Mouse (Mus musculus): ENCODE measurements around the gene Abca4. TPM values are rescaled to one million over a fixed set of nuclear protein-coding genes. Genes with fewer than 3 reads are reported as not detected.

The Abca4 gene
- total RNA-seq, 2 experiments from 2014 or later = 1.4 to 2.2 TPM

DNA sequence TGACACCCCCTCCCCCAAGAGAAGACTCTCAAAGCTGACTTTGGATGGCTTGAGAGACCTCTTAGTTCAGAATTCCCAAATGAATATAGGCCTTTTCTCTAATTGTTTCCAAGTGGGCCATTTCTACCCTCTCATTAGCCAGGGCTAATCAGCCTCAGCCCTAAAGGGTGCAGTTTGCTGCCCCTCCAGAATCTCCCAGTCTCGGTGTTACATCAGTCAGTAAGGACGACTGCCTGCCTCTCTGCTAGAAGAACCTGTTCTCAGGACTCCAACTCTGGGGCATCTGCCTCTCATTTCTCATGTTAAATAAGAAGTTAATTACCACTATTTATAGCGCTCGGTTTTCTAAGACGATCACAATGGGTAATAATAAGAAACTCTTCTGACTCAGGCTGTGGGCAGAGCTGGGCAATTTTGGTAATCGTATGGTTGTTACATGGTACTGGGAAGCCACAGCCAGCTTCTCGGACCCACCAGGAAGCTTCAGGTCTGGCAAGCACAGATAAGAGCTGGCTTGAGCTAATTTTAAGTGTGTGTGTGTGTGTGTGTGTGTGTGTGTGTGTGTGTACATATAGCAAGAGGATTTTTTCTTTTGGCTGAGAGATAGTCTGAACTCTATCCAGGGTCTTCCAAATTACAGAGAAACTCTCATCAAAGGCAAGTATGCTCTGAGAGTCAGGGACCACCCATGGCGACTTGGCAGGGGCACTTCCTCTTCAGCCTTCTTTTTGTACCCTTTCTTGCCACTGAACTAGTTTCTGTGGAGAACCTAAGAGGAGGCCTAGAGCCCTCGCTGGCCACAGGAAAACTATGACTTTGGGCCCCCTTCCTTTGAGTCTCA, 67.1 kb downstream of the Abca4 start:
- no peak for DNase-seq

DNA sequence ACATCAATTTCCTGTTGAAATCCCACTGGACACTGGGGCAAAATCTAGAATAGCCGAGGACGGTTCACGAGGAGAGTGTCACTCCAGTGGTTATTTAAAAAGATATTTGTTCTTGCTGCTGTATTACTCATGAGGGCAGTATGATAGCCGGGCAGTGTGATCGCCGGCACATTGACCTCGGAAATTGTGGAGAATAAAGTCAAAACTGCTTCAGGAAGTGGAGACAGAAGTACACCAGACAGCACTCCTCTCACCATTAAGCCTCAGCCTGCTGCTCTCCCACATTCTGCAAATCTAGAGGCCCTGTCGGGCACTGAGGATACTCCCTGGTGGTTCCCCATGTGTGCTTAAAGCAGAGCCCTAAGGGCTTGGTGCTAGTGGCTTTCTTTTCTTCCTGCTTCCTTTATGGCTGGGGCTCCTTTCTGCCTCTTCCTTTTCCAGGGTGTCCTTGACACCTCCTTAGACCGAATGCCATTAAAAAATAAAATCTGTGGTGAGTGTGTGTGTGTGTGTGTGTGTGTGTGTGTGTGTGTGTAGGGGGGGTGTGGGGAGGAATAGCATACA, 74.5 kb downstream of the Abca4 start:
- no peak for DNase-seq

- DNase-seq = no peak
These were observed 75.5 kb downstream of the Abca4 start for GRCm38 (mm10) chr3:122119733-122120132.

- no peak for DNase-seq
These were observed 76.0 kb downstream of the Abca4 start for GRCm38 (mm10) chr3:122120217-122120616.

DNA sequence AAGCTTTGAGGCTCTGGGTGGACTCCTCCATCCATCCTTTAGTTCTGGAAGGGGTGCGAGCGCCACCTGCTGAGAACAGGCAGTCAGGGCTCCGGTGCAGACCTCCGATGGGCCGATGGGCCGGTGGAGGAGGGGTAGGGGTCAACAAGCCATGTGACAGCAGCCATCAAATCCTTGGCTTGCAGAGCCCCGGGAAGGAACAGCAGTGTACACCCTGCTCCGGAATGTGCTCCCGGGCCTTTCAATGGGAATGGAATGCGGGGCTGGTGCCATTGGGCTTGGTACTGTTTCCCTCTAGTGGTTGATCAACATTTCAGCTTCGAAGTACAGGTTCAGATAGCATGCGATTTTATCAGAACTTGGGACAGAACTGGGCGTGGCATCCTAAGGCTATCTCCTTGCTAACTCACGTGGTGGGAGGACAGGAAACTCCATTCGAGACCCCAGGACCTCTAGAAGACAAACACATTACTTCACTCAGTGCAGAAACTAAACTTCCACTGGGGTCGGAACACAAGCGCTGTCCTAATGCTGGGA, 78.0 kb downstream of the Abca4 start:
- peak; percentile 78 to 85 for DNase-seq

DNA sequence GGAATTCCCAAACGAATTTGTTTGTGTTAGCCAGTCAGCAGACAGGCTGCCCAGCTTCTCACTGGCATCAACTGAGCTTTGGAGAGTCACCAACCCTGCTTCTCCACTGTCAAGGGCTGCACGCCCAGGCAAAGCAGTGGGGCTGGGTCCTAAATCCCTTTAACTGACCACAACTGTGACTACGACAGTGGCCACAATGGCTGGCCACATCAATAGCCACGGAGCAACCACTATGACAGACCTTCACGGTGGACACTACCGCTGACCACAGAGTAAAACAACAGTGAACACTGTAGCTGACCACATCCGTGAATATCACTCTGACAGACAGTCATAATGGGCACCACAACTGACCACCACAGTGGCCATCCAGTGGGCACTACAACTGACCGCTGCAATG, 78.6 kb downstream of the Abca4 start:
- DNase-seq = no peak

- no peak for DNase-seq
These were observed 84.8 kb downstream of the Abca4 start for GRCm38 (mm10) chr3:122128999-122129493.

- DNase-seq = no peak
These were observed 86.5 kb downstream of the Abca4 start for GRCm38 (mm10) chr3:122130771-122131170.

GRCm38 (mm10) chr3:122131633-122132032, 87.4 kb downstream of the Abca4 start:
- no peak for DNase-seq

GRCm38 (mm10) chr3:122133255-122133654, 89.0 kb downstream of the Abca4 start:
- no peak for DNase-seq

- DNase-seq = no peak
These were observed 89.6 kb downstream of the Abca4 start for GRCm38 (mm10) chr3:122133840-122134239.

GRCm38 (mm10) chr3:122140589-122141400, 96.6 kb downstream of the Abca4 start:
- DNase-seq = peak in 1 of 2 experiments; percentile 25

DNA sequence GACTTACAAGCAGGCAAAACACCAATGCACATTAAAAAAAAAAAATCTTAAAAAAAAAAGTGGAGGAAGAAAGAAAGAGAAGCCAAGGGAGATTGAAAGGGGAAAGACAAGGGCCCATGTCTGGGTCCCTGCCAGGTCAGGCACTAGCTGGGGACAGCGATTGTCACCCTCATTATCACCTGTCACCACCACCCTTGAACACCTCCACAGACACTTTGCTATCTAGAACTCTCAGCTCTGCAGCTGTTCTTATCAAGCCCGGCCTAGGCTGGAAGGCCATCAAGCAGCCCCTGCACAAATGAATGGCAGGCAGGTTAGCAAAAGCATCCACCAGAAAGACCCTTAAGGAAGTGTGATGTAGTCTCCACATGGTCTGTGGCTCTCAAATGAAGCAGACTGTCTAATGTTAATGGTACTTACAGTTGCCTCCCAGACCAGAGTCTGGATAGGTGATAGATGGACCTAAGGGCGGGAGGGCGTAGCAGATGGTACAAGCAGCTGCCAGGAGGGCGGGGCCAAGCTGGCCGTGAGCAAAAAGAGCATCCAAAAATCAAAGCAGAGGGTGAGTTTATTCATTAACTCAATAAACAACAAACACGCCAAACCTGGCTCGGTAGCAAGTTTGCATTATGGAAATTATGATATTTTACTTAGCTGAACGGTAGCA, 98.1 kb downstream of the Abca4 start:
- DNase-seq = no peak

DNA sequence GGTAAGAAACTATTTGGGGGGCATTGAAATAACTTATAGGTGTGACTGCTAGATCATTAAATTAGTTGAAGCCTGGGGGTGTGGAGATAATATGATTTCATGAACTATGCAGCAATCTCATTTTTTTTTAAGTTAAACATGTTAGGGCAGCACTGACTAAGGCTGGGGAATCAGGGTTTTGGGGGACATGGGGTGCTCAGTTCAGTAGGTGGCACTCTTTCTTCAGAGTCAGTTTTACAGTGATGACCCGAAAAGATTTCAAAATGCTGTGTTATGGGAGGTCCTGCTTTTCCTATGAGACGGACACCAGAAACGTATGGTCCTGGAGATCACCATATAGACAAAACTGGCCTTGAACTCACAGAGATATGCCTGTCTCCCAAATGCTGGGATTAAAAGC, 99.2 kb downstream of the Abca4 start:
- no peak for DNase-seq

- no peak for DNase-seq
These were observed 101.2 kb downstream of the Abca4 start for GRCm38 (mm10) chr3:122145430-122145829.

GRCm38 (mm10) chr3:122150836-122151235, 106.6 kb downstream of the Abca4 start:
- no peak for DNase-seq

DNA sequence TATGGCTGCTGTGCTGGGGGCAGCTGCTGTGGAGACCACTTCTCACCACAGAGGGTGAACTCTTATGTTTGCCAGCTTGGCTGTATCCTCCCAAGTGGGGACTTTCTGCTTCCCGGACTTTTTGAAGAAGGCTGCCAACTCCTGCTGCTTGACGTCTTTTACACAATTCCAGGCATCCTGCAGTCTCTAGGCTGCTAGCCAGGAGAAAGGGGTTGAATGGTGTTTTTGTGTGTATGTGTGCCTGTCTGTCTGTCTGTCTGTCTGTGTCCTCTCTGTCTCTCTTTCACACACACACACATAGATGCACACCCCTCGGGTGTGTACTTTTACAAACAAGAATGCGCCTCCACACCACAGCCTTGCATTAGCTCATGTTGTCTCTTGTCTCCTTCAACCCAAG, 108.2 kb downstream of the Abca4 start:
- no peak for DNase-seq

GRCm38 (mm10) chr3:122154080-122154479, 109.8 kb downstream of the Abca4 start:
- DNase-seq = no peak

- no peak for DNase-seq
These were observed 115.2 kb downstream of the Abca4 start for GRCm38 (mm10) chr3:122159447-122159846.

DNA sequence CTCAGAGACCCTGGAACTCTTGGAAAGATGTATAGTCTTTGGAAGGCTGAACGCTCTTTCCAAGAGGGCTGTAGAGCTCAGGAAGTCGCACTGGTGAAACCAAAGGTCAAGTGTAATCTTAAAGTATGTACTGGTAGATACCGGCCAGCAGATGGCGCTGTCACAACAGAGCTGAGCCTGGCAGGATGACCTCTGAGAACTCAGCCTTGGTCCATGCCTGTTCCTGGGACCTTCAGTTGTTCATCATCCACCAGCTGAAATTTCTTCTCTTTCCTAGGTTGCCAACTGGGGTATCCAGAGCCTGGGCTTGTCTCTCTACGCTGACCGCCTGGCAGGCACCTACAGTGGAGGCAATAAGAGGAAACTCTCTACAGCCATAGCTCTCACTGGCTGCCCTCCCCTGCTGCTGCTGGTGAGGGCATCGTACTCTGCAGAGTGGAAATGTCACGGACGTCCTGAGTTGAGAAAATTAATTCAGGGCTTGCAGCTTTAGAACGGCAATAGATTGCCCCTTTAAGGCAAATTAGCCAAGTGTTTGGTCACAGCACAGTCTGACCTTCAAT, 125.5 kb downstream of the Abca4 start:
- peak; percentile 15 to 26 for DNase-seq

DNA sequence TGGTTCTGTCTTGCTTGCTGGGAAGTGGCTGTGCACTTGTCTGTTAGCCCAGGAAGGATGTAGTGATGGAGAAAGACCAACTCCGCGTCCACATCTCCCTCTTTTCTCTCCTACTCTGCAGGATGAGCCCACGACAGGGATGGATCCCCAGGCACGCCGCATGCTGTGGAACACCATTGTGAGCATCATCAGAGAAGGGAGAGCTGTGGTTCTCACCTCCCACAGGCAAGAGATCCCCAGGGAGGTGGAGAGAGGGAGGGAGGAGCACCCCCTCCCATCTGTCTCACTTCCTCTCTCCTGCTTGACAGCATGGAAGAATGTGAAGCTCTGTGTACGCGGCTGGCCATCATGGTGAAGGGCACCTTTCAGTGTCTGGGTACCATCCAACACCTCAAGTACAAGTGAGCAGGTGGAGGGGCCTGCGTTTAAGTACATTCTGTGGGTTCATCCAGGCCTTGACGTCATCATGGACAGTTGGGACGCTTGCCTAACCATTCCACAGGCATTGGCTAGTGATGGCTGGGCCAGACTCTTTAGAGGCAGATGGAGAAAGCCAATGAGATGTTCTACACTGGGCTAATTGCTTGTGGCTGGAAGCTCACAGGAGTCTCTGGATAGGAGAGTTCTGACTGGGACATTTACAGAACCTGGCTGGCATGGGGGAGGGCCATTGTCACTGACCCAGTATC, 126.5 kb downstream of the Abca4 start:
- DNase-seq = peak in 1 of 2 experiments; percentile 7

Measured in layer of hippocampus, postnatal 36 days (tissue).